Mouse (Mus musculus): ENCODE data around the gene Setd3.
A peak's percentile ranks its signal among the peaks of the same experiment; 100 is the strongest.

Gene Setd3

GRCm38 (mm10) chr12:108179246-108179320 is at the start of gene Setd3:
Setd3 (minus strand) TSS chr12:108179314.
- DNase-seq (ENCODE audit: low read depth, low spot score) = no peak

- DNase-seq (ENCODE audit: low read depth, low spot score) = no peak
These were observed 48.4 kb upstream of the Setd3 start for GRCm38 (mm10) chr12:108227527-108227926.

GRCm38 (mm10) chr12:108226941-108227340 is 47.8 kb upstream of the Setd3 start:
- no peak for DNase-seq (ENCODE audit: low read depth, low spot score)

DNA sequence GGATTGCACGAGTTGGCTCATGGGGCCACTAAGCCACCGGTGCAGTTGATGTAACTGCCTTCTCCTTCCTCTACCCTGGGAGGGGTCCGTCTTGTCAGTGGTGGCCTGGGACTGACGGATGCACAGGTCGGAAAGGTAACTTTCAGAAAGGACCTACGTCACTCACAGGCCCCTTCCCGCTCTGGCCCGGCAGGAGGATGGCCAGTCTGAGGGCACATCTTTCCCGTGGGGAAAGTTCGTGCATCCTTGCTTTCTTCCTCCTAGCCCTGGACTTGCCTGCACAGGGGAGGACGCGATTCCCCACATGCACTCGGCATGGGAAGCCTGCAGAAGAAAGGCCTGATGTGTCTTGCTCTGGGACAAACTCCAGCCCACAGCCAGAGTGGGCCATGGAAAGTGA is 47.1 kb upstream of the Setd3 start:
- no peak for DNase-seq (ENCODE audit: low read depth, low spot score)

GRCm38 (mm10) chr12:108225781-108226180 is 46.7 kb upstream of the Setd3 start:
- DNase-seq (ENCODE audit: low read depth, low spot score) = no peak

DNA sequence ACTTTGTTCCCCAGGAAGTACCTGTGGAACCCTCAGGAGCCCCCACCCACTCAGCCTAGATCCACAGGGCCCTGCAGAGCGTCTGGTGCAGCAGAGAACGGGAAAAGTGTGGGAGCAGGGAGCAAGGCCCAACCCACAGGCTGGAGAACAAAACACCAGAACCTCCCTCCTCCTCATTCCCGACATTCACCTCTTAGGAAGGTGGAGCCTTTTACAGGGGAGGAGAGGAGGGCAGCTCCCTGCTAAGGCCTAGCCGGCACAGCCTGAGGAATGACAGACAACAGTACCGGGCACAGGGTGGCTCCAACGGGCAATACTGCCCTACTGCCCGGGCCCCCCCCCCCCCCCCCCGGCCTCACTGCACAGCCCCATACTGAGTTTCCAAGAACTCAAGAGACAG is 44.2 kb upstream of the Setd3 start:
- peak; percentile 52 for DNase-seq (ENCODE audit: low read depth, low spot score)

DNA sequence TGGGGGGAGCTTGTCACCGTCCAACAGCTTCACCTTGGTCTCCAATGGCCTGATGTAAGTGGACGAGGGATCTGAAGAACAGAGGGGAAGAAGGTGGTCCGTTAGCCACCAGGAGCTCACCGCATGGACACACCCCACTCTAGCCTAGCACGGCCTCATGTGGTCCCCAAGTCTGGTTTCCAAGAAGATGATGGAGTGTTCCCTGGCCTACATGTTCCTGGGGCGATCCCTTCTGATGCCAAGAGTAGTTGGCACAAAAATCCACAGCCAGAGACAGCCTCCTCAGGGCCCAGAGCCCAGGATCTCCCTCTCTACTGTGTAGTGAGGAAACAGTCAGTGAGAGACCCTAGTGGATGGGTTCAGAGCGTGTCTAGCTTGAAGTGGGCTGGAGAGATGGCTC is 42.6 kb upstream of the Setd3 start:
- no peak for DNase-seq (ENCODE audit: low read depth, low spot score)

GRCm38 (mm10) chr12:108221206-108221605 is 42.1 kb upstream of the Setd3 start:
- no peak for DNase-seq (ENCODE audit: low read depth, low spot score)

DNA sequence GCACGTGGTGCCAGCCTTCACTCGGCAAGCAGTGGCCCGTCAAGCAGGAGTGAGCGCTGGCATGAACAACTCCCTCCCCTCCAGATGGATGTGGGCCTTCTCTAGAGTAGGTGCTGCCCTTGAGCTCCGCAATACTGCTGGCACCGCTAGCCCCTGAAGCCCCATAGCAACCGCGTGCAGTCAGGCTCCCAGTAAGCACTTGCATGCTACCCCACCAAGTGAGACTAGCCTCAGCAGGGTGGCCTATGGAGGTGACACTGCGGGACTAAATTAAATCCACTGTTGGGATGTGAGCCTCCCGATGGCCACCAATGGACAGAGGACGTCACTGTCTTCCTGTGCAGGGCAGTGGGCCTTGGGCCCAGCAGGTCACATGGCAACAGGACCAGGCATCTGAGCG is 41.5 kb upstream of the Setd3 start:
- no peak for DNase-seq (ENCODE audit: low read depth, low spot score)

DNA sequence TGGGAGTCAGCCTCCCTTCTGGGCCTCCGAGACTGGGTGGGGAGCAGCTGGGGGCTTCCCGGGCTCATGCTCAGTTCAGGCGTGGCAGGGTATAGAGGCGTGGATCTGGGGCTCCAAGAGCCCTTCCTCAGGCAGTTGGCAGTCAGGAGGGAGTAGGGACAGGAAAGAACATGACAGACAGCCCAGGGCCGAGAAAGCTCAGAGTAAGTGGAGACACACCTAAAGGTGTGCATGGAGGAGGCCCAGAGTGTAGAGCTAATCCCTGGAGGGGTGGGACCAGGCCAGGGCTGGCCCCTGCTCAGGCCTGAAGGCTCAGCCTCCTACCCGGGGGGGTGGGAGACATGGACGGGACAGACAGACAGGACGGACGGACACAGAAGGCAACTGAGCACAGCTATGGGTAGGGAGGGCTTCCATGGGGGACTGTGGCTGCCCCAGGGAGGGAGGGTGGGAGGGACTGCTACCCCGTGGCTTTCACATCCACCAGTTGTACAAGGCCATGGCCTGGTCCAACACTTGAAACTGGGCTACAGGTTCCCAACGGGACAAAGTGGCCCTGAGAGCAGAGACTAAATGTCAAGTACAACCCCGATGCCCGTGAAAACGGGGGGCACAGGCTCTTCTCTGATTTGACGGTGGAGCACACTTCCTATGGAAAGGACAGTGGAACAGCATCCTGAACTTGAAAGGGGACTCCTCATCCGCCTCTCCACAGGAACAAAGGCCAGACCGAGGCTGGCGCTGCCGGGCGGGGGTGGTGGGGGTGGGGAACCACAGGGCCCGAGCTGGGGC is 40.9 kb upstream of the Setd3 start:
- DNase-seq (ENCODE audit: low read depth, low spot score) = no peak

DNA sequence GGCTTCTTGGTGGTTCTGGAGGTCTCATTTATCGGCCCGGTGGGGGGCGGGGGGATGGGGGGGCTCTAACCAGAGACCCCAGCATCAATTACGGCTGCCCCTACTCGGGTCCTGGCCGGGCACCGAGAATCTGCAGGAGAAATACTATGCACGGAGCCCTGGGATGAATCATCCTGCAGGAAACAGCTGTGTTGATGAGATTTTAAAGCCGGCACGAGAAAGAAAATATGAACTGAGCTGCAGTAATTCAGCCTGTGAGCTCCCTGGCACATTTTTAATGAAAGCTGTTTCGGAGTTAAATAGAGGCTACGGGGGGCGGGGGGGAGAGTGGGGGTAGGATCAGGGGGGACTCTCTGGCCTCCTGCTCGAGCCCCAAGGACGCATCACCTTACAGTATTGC is 40.0 kb upstream of the Setd3 start:
- DNase-seq (ENCODE audit: low read depth, low spot score) = no peak

- DNase-seq (ENCODE audit: low read depth, low spot score) = no peak
These were observed 38.5 kb upstream of the Setd3 start for GRCm38 (mm10) chr12:108217572-108217971.

DNA sequence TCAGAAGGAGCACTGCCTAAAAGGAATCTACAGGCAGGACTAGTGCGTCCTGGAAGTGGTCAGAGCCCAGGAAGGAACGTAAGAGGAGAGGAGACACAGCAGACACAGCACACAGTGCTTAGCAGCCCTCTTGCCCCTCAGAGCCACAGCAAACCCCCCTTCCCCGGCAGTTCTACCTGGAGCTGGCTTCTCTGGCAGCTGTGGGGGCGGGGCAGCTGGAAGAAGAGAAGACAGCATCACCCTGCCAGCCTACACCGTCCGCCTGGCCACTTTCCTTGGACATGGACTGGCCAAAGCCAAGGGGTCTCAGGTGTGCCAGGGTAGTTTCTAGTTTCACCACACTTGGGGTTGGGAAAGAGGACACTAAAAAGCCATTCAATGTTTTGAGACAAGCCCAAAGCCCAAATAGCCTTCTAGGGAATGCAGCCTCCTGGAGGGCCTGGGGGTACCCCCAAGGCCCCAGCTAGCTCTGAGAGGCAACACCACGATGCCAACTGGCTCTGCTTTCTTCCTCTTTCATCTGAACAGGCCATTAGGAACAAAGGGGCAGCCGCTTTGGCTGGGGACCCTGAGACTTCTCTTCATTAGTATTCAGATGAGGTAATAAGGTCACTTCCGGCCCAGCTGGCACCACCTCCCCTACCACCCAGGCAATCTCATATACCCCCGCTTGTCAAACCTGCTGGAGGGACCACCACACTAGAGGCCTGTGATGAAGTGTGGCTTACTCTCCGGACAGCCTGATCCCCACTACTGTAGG is 37.7 kb upstream of the Setd3 start:
- DNase-seq (ENCODE audit: low read depth, low spot score) = no peak

- DNase-seq (ENCODE audit: low read depth, low spot score) = no peak
These were observed 36.0 kb upstream of the Setd3 start for GRCm38 (mm10) chr12:108215090-108215489.

- peak; percentile 41 for DNase-seq (ENCODE audit: low read depth, low spot score)
These were observed 34.3 kb upstream of the Setd3 start for GRCm38 (mm10) chr12:108213090-108214041.

- no peak for DNase-seq (ENCODE audit: low read depth, low spot score)
These were observed 33.4 kb upstream of the Setd3 start for GRCm38 (mm10) chr12:108212476-108212875.

- DNase-seq (ENCODE audit: low read depth, low spot score) = peak; percentile 46
These were observed 33.0 kb upstream of the Setd3 start for GRCm38 (mm10) chr12:108212071-108212470.

DNA sequence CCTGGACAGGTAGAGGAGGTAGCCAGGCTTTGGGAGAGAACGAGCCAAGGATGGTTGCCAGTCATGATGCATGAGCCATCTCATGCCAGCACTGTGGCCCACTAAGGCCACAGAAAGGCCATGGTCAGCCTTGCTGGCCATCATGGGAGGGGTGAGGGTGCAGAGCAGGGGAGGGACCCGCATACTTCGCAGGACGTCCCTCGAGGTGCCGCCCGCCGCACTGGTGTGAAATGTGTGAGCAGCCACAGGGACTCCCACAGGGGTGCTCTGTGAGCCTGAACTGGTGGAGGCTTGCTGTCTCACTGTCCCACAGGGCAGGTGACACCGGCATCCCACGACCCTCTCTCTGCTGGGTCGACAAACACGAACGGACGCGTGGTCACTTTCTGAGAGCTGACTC is 31.5 kb upstream of the Setd3 start:
- DNase-seq (ENCODE audit: low read depth, low spot score) = no peak

DNA sequence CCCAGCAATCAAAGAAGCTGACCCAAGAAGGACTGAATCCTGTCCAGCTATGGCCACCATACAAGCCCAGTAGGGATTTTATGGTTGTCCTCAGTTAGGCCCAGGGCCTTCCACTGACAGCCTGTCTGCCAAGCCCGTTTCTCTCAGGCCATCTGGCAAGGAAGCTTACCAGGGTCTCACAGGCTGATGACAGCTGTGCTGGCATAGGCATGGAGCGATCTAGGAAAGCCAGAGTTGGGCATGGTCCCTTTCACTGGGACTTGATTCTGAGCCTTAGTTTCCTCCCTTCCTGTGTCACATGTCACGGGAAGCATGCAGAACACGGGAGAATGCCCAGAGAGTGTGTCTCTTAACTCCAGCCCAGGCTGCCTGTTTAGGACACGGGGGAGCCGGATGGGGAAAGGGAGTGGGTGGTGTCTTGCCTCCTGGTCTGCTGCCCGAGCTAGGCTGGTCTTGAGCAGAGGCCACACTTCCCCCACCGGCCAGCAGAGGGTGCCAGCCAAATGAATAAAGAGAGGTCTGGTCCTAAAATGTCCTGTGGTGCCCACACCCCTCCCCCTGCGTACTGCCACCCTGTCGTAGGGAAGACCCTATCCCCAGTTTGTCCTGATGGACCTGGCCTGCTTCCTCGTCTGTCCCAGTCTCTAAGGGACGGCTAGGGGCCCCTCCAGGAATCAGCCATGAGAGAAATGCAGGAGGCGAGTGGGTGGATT is 29.8 kb upstream of the Setd3 start:
- DNase-seq (ENCODE audit: low read depth, low spot score) = peak; percentile 70

GRCm38 (mm10) chr12:108208216-108208615 is 29.1 kb upstream of the Setd3 start:
- no peak for DNase-seq (ENCODE audit: low read depth, low spot score)

DNA sequence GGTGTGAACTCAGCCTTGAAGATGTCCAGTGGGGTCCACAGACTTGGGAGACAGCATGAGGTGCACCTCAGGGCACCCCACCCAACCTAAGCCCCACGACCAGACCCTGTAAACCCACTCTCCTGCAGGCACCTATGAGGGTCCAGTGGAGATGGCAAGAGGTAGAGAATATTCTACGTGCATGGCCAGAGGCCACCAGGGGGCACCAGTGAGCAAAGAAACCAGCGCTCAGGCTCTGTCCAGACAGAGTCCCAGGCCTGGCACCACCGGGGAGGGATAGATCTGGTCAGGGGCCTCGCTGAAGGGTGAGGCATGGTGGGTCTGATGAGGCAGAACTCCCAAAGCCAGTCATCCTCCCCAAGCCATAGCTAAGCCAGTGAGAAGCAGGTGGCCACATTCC is 27.5 kb upstream of the Setd3 start:
- peak; percentile 81 for DNase-seq (ENCODE audit: low read depth, low spot score)

DNA sequence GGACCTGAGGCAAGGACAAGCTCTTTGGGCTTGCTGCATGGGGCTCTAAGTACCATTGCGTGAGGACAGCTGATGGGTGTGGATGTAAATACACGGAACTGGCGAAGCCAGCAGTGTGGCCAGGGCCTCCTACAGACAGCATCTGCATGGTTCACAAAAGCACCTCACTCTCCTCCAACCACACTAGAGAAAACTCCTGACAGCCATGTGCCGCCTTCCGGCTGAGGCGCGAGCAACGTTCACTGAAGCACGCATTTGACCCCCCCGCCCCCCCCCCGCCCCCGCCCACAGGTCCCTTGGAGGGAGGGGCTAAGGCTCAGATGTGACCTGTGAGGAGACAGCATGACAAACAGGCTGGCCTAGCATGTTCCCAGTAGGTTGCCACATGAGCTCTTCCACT is 25.9 kb upstream of the Setd3 start:
- no peak for DNase-seq (ENCODE audit: low read depth, low spot score)

Data from mesoderm, embryonic 11.5 days (tissue).